Mouse (Mus musculus) stomach, postnatal 0 days (tissue): ENCODE data around the gene Nlgn1.

Experiments used
- CTCF ChIP-seq: IDR thresholded peaks from 2 replicates; pipeline ENCODE4 v1.5.1; 2016; ENCODE audit warnings: antibody characterized with exemption, low read depth, mild to moderate bottlenecking, moderate library complexity
- EP300 ChIP-seq: optimal IDR thresholded peaks from 2 replicates; pipeline ENCODE3; 2016; ENCODE audit warnings: antibody characterized with exemption

GRCm38 (mm10) chr3:25673408-25673807, 658.9 kb downstream of the Nlgn1 start:
- no peak for TF ChIP-seq EP300
- TF ChIP-seq CTCF = no peak
